Mouse (Mus musculus): ENCODE results near the gene Ppp1r9a. TPM values are rescaled to one million over a fixed set of nuclear protein-coding genes. Genes with fewer than 3 reads are reported as not detected.

Ppp1r9a gene
- polyA plus RNA-seq, 1 experiment from 2014 or later = 28.3 TPM

DNA sequence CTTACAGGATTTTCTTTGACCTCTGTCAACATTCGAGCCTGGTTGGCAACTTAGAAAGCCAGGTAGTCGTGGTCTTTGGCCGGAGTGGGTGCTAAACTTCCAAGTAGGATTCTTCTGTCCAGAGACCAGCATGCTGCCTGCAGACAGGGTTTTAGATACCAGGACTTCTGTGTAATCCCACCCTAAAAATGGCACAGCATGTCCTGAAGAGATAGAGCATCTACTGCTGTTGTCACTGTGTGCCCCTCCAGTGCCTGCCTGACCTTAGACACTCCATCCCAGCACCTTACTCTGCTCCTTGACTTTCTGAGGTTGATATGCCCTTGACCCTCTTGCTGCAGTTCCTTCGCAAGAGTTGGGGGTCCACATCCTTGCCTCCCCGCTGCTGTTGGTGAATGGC is 127.2 kb downstream of the Ppp1r9a start:
- peaks cover 12% of the 10 kb centered on the region for H3K4me1 ChIP-seq
- no peaks in the 10 kb centered on the region for H3K27me3 ChIP-seq
- WGBS = 94% methylated on average over 5 of the region's 5 CpGs
- H3K4me2 ChIP-seq (replicated peaks) = no peak overlapping the region
- ATAC-seq (ENCODE audit: low FRiP score) = no peak
- H3K9me3 ChIP-seq (replicated peaks) = no peaks in the 10 kb centered on the region
- H3K9ac ChIP-seq = no peak overlapping the region
- H3K36me3 ChIP-seq = no peaks in the 10 kb centered on the region
- no peak overlapping the region for H3K4me3 ChIP-seq
- no peak overlapping the region for H3K27ac ChIP-seq

DNA sequence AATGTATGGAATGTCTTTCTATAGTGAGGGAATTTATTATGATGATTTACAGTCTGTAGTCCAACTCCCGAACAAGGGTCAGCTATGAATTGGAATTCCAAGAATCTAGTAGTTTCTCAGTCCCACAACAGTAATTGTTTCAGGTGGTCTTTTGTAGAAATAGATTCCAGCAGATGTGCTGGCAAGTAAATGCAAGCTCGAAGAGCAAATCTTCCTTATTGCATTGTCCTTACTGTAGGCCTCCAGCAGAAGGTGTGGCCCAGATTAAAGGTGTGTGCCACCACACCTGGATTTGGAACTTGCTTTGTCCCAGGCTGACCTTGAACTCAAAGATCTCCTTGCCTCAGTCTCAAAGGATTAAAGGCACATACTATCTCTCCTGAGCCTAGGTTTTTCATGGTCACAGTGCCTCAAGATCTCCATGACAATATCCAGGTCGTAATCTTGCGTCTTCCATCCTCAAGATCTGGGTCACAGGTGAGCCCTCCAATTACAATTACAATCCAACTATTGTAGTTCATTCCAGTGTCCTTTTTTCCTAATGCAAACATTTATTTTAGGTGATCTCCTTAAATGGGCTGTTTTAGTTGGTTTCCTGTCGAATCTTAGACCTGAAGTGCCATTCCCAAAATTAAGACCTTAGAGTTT is 130.4 kb downstream of the Ppp1r9a start:
- Histone ChIP-seq H3K4me1 (peaks cover 9% of the 10 kb centered on the region), H3K4me3 (no peak overlapping the region), H3K27ac (no peak overlapping the region), H3K36me3 (no peaks in the 10 kb centered on the region), H3K27me3 (no peaks in the 10 kb centered on the region), H3K9ac (no peak overlapping the region), H3K9me3 (replicated peaks) (no peaks in the 10 kb centered on the region), H3K4me2 (replicated peaks) (no peak overlapping the region)
- WGBS = 88% methylated on average over 5 of the region's 5 CpGs
- ATAC-seq (ENCODE audit: low FRiP score) = no peak

DNA sequence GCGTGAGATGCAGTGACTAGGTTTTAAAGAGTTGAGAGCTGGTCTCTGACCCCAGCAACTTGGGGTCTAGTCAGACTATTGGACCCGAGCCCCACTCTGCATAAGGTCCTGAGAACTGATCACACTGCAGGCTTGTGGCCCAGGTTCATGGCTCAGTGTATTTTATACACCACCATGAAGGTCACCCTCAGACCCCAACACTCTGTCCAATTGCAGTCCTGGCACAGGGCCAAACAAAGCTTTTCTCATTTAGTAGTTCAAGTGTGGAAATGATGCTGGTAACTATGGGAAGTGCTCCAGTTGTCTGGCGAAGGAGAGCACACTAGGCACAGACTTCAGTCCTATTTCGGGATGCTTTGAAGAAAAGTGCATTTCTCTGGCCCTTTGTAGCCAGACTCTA is 134.5 kb downstream of the Ppp1r9a start:
- ATAC-seq (ENCODE audit: low FRiP score) = no peak
- H3K4me3 ChIP-seq = no peak overlapping the region
- no peaks in the 10 kb centered on the region for H3K36me3 ChIP-seq
- H3K4me2 ChIP-seq (replicated peaks) = no peak overlapping the region
- no peaks in the 10 kb centered on the region for H3K4me1 ChIP-seq
- no peaks in the 10 kb centered on the region for H3K27me3 ChIP-seq
- WGBS = 80% methylated on average over 4 of the region's 4 CpGs
- H3K27ac ChIP-seq = no peak overlapping the region
- no peak overlapping the region for H3K9ac ChIP-seq
- no peaks in the 10 kb centered on the region for H3K9me3 ChIP-seq (replicated peaks)

DNA sequence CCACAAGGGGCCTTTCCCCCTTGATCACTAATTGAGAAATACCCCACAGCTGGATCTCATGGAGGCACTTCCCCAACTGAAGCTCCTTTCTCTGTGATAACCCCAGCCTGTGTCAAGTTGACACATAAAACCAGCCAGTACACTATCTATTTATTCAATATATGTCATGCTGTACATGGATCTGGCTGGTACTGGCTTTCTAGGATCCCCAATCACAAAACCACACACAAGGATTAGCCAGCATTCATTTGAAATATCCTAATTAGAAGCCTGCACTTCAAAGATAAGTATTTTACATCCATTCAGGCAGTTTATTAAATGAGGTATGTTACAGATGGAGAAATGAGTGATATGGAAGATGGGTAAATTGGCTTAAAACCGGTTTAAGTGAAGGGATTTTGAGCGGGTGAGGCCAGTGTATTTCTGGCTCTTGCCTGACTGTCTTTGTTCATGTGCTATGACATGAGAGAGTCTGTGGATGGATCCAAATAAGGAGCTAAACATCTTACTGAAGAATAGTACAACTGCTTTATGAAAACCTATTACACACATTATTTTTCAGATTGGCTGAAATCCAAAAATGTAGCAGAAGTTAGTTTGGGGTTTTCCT is 135.5 kb downstream of the Ppp1r9a start:
- no peak overlapping the region for H3K27ac ChIP-seq
- no peaks in the 10 kb centered on the region for H3K36me3 ChIP-seq
- no peak overlapping the region for H3K4me2 ChIP-seq (replicated peaks)
- no peak overlapping the region for H3K9ac ChIP-seq
- no peak overlapping the region for H3K4me3 ChIP-seq
- no peaks in the 10 kb centered on the region for H3K27me3 ChIP-seq
- no peak for ATAC-seq (ENCODE audit: low FRiP score)
- 87% methylated on average over 2 of the region's 2 CpGs for WGBS
- H3K9me3 ChIP-seq (replicated peaks) = no peaks in the 10 kb centered on the region
- H3K4me1 ChIP-seq = no peaks in the 10 kb centered on the region

DNA sequence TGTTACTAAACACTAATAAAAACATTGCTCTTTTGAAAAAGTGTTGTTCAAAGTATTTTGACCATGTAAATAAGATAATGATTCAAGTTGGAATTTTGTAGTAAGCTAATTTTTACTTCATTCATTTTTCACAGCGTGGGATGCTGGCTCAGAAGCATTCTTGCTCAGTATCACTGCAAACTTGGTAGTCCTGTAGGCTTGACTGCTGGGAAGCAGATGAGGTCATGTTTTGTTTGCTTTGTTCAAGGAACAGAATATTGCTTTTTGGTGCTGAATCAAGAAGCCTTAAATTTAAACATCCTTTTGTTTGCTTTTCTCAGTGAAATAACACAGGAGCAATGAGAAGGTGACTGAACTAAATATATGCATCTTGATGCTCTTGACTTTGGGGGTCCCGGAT is 136.6 kb downstream of the Ppp1r9a start:
- H3K36me3 ChIP-seq = no peaks in the 10 kb centered on the region
- H3K4me2 ChIP-seq (replicated peaks) = no peak overlapping the region
- 80% methylated on average over 2 of the region's 2 CpGs for WGBS
- no peak for ATAC-seq (ENCODE audit: low FRiP score)
- no peaks in the 10 kb centered on the region for H3K9me3 ChIP-seq (replicated peaks)
- no peak overlapping the region for H3K4me3 ChIP-seq
- no peak overlapping the region for H3K27ac ChIP-seq
- no peaks in the 10 kb centered on the region for H3K4me1 ChIP-seq
- H3K27me3 ChIP-seq = no peaks in the 10 kb centered on the region
- no peak overlapping the region for H3K9ac ChIP-seq

DNA sequence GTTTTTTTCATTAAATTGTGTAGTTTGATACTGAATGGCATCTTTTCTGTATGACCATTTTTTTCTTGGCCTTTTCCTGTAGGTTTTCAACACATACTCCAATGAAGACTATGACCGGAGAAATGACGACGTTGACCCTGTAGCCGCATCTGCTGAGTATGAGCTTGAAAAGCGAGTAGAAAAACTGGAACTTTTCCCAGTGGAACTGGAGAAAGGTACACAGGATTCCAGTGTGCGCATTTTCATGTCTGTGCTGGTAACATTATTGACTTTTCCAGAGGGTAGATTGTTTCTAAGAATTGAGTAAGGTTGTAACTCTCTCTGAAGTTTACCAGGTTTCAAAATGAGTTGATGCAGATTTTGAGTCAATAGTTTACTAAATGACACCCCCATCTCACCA is 143.1 kb downstream of the Ppp1r9a start:
- H3K4me3 ChIP-seq = no peak overlapping the region
- WGBS = 94% methylated on average over 6 of the region's 6 CpGs
- H3K4me2 ChIP-seq (replicated peaks) = no peak overlapping the region
- H3K27me3 ChIP-seq = no peaks in the 10 kb centered on the region
- H3K36me3 ChIP-seq = no peaks in the 10 kb centered on the region
- no peaks in the 10 kb centered on the region for H3K9me3 ChIP-seq (replicated peaks)
- H3K4me1 ChIP-seq = no peaks in the 10 kb centered on the region
- no peak overlapping the region for H3K9ac ChIP-seq
- H3K27ac ChIP-seq = no peak overlapping the region
- no peak for ATAC-seq (ENCODE audit: low FRiP score)

DNA sequence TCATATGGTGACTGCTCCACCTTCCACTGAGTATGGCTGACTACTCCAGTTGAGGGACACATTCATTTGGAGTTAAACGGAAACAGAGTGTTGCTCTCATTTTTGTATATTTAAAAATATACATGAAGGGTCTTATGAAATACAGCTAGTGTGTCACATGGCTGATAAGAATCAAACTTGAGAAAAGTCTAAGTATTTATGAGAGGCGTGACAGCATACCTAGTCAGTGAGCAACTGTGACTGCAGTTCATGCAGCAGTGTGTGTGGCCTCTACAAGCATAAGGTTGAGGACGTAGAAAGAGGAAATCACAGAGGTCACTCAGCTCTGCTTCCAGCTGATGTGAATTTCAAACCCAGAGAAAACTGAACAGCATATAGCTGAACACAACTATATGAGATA is 145.3 kb downstream of the Ppp1r9a start:
- WGBS = 89% methylated on average over 3 of the region's 3 CpGs
- H3K9ac ChIP-seq = no peak overlapping the region
- no peak overlapping the region for H3K4me3 ChIP-seq
- no peaks in the 10 kb centered on the region for H3K27me3 ChIP-seq
- H3K4me1 ChIP-seq = no peaks in the 10 kb centered on the region
- H3K36me3 ChIP-seq = no peaks in the 10 kb centered on the region
- no peak for ATAC-seq (ENCODE audit: low FRiP score)
- no peaks in the 10 kb centered on the region for H3K9me3 ChIP-seq (replicated peaks)
- no peak overlapping the region for H3K4me2 ChIP-seq (replicated peaks)
- H3K27ac ChIP-seq = no peak overlapping the region

DNA sequence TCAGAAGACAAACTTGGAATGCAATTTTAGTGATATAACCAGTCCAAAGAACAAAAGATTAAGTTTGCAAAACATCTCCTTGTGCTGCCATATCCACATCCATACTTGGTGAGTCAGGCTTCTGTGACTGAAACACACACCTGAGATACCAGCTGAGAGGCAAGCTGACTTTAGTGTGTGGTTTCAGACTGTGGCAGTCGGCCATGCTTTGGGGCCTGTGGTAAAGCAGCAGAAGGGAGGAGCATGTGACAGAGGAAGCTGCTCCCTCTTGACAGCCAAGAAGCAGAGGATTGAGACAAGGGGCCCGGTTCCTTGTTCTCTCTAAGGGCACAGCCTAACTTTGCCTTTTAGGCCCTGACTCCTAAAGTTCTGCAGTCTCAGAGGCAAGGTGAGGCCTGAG is 149.6 kb downstream of the Ppp1r9a start:
- no peaks in the 10 kb centered on the region for H3K4me1 ChIP-seq
- H3K36me3 ChIP-seq = no peaks in the 10 kb centered on the region
- no peak for ATAC-seq (ENCODE audit: low FRiP score)
- no peaks in the 10 kb centered on the region for H3K9me3 ChIP-seq (replicated peaks)
- WGBS = 60% methylated on average over 2 of the region's 2 CpGs
- H3K27me3 ChIP-seq = no peaks in the 10 kb centered on the region
- H3K4me2 ChIP-seq (replicated peaks) = no peak overlapping the region
- H3K9ac ChIP-seq = no peak overlapping the region
- no peak overlapping the region for H3K4me3 ChIP-seq
- H3K27ac ChIP-seq = no peak overlapping the region

DNA sequence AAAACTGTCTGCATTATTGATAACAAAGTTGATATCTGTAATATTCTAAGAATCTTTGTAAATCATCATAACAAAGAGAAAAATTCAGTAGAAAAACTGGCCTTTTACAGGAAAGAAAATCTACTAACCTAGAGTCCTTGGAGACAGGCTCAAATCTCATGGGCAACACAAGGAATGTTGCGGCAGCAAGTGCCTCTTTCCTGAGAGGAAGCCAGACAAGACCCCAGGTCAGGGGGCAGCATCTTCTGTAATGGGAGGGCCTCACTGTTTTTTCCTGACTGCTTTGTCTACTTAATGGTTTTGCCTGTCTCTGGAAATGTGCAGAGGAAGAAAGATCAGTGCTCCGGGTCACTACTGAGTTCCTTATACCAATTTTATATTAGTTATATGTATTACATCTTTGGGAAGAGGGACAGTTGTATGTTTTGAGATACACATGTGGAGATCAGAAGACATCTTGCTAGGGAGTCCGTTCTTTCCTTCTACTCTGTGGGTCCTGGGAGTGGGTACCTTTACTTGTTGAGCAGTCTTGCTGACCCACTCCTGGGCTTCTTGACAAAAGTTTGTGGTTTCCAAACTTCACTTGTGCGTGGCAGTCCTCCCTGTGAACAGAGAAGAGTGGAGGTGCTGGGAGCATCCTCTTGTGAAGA is 151.9 kb downstream of the Ppp1r9a start:
- Histone ChIP-seq H3K27ac (no peak overlapping the region), H3K9me3 (replicated peaks) (no peaks in the 10 kb centered on the region), H3K36me3 (no peaks in the 10 kb centered on the region), H3K4me1 (no peaks in the 10 kb centered on the region), H3K27me3 (no peaks in the 10 kb centered on the region), H3K4me3 (no peak overlapping the region), H3K9ac (no peak overlapping the region), H3K4me2 (replicated peaks) (no peak overlapping the region)
- ATAC-seq (ENCODE audit: low FRiP score) = no peak
- WGBS = 80% methylated on average over 4 of the region's 4 CpGs

DNA sequence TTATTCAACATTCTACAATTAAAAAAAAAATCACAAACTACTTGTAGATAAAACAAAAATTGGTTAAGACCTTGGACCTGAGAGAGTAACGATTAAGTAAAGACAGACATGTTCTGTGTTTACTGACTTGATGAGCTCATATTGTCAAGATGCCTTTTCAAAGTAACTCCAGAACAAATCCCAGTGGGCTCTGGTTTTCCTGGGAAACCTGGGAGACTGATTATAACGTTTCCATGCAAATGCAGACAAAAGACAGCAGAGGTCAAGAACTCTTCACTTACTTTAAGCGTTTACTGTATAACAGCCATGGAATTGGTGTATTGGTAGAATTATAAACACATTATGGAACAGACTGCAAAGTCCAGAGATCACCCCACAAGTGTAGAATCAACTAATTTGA is 172.0 kb downstream of the Ppp1r9a start:
- Histone ChIP-seq H3K36me3 (0 out of 2 replicates have a peak, but pooled peaks cover 2% of the 10 kb centered on the region), H3K4me3 (no peak overlapping the region), H3K27ac (no peak overlapping the region), H3K27me3 (no peaks in the 10 kb centered on the region), H3K4me1 (no peaks in the 10 kb centered on the region), H3K4me2 (replicated peaks) (no peak overlapping the region), H3K9ac (no peak overlapping the region), H3K9me3 (replicated peaks) (no peaks in the 10 kb centered on the region; the same call in 1 of the 2 replicates)
- no peak for ATAC-seq (ENCODE audit: low FRiP score)
- 64% methylated on average over 3 of the region's 3 CpGs for WGBS

DNA sequence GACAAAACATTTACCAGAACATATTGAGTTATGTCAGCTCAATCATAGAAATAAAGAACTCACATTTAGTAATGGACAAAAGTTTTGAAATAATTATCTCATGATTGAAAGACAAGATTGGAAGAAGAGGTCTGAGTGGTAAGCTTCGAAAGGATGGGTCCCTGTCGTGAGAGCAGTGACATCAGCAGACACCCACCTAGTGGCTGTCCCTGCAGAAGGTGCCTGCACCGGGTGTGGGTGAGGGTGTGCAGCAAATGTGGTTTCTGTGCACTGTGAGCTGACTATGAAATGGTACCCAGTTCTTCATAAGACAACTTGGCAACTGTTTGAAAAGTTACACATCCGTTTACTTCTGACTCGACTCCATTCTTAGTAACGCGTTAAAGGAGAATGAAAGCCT is 173.0 kb downstream of the Ppp1r9a start:
- Histone ChIP-seq H3K9me3 (replicated peaks) (no peaks in the 10 kb centered on the region; the same call in 1 of the 2 replicates), H3K9ac (no peak overlapping the region), H3K36me3 (0 out of 2 replicates have a peak, but pooled peaks cover 2% of the 10 kb centered on the region), H3K4me2 (replicated peaks) (no peak overlapping the region), H3K4me1 (peaks cover 8% of the 10 kb centered on the region), H3K27ac (no peak overlapping the region), H3K4me3 (no peak overlapping the region), H3K27me3 (no peaks in the 10 kb centered on the region)
- WGBS = 88% methylated on average over 7 of the region's 7 CpGs
- no peak for ATAC-seq (ENCODE audit: low FRiP score)

DNA sequence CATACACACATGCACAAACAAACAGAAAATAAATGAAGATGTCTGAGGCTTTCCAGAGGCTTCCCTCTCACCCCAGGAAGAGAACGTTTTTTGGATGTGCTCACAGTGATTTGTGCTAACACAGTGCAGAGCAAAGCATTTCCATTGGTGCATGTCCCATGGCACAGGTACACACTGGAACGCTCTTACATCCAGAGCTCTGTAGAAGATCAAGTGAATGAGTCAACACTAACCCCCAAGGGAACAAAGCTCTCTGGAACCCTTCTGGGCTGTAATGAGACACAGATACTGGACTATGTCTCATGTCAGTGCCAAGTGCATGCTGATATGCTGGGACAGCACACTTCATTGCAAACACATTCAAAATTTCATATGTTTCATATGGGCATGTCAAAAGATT is 175.3 kb downstream of the Ppp1r9a start:
- Histone ChIP-seq H3K4me3 (no peak overlapping the region), H3K9ac (no peak overlapping the region), H3K4me1 (peaks cover 20% of the 10 kb centered on the region), H3K9me3 (replicated peaks) (no peaks in the 10 kb centered on the region; the same call in 1 of the 2 replicates), H3K4me2 (replicated peaks) (no peak overlapping the region), H3K27me3 (no peaks in the 10 kb centered on the region), H3K27ac (no peak overlapping the region), H3K36me3 (0 out of 2 replicates have a peak, but pooled peaks cover 2% of the 10 kb centered on the region)
- ATAC-seq (ENCODE audit: low FRiP score) = no peak
- 85% methylated on average over 2 of the region's 2 CpGs for WGBS

DNA sequence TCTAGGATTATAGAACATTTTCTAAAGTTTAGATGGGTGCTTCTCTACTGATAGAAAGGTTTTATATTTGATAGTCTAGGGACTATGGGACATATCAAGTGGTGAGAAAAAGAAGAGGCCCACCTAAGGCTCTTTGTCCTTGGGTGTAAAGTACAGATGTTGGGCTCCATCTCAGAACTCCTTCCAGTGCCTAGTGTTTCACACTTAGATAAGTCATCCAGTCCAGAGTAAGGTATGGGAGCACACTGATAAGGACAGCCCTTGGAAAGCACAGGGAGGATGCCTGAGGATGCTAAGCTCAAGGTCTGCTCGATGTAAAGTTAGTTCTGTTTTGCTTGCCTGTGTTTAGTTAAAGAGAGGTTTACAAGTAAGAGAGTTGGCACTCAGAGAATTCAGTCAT is 176.4 kb downstream of the Ppp1r9a start:
- Histone ChIP-seq H3K4me3 (no peak overlapping the region), H3K27me3 (no peaks in the 10 kb centered on the region), H3K27ac (no peak overlapping the region), H3K4me1 (peaks cover 20% of the 10 kb centered on the region), H3K9me3 (replicated peaks) (no peaks in the 10 kb centered on the region; the same call in 1 of the 2 replicates), H3K9ac (no peak overlapping the region), H3K4me2 (replicated peaks) (no peak overlapping the region), H3K36me3 (0 out of 2 replicates have a peak, but pooled peaks cover 2% of the 10 kb centered on the region)
- 93% methylated on average over 1 of the region's 1 CpGs for WGBS
- no peak for ATAC-seq (ENCODE audit: low FRiP score)

Data from hindbrain, embryonic 12.5 days (tissue).